Mouse (Mus musculus) hindbrain, embryonic 10.5 days (tissue): Measurements from ENCODE around the gene Xxylt1. TPM values are rescaled to one million over a fixed set of nuclear protein-coding genes. Genes with fewer than 3 reads are reported as not detected.

Experiments
- DNase-seq: peaks from one replicate; pipeline ENCODE4 v3.0.0-alpha.2; 2017; ENCODE audit warnings: low spot score
- H3K27ac ChIP-seq: fragments of 300-500 bp; sonication (generic); 2 replicates; pipeline ENCODE4 v1.5.1; 2016; ENCODE audit warnings: mild to moderate bottlenecking, moderate library complexity
- H3K27me3 ChIP-seq: fragments of 300-500 bp; sonication (generic); 2 replicates; pipeline ENCODE4 v1.6.1; 2016; ENCODE audit warnings: mild to moderate bottlenecking; ENCODE audit not compliant: poor library complexity, insufficient read depth, severe bottlenecking
- H3K36me3 ChIP-seq: fragments of 300-500 bp; sonication (generic); 2 replicates; pipeline ENCODE4 v1.6.1; 2016; ENCODE audit warnings: mild to moderate bottlenecking, moderate library complexity
- H3K4me1 ChIP-seq: fragments of 300-500 bp; sonication (generic); replicated peaks from 2 replicates; pipeline ENCODE4 v1.6.1; 2016; ENCODE audit warnings: mild to moderate bottlenecking
- H3K4me3 ChIP-seq: fragments of 300-500 bp; sonication (generic); 2 replicates; pipeline ENCODE4 v1.5.1; 2016; ENCODE audit warnings: mild to moderate bottlenecking, moderate library complexity
- H3K9me3 ChIP-seq: fragments of 300-500 bp; sonication (generic); 2 replicates; pipeline ENCODE4 v1.6.1; 2016; ENCODE audit warnings: mild to moderate bottlenecking, moderate library complexity
- WGBS: fragments of 180-500 bp; shearing (Covaris S2); methylation state at CpG from one replicate; pipeline ENCODE4 v1.1.7; 2016; 5-methylcytosine and 5-hydroxymethylcytosine counted together
- polyA plus RNA-seq: library from polyadenylated mRNA; unstranded; fragments of >200 nt; fragmentation: Nextera tagmentation; extraction: Ambion mirVana; gene quantifications from 2 replicates; pipeline ENCODE4 v1.2.1, GENCODE M21; 2016

Gene Xxylt1
- polyA plus RNA-seq, 1 experiment from 2014 or later = 12.1 TPM

- WGBS = 74% methylated on average over 15 of the region's 15 CpGs
- Histone ChIP-seq H3K27me3 (no peaks in the 10 kb centered on the region), H3K9me3 (peaks cover 4% of the 10 kb centered on the region; the same call in 1 of the 2 replicates), H3K4me3 (no peak overlapping the region), H3K36me3 (no peaks in the 10 kb centered on the region), H3K4me1 (peaks cover 42% of the 10 kb centered on the region), H3K27ac (peak overlapping the region; percentile 45)
- no peak for DNase-seq
Measured at GRCm38 (mm10) chr16:30934967-30935690, 146.1 kb downstream of the Xxylt1 start.

GRCm38 (mm10) chr16:30934205-30934780 is 146.9 kb downstream of the Xxylt1 start:
- H3K27ac ChIP-seq = no peak overlapping the region
- no peaks in the 10 kb centered on the region for H3K36me3 ChIP-seq
- 68% methylated on average over 11 of the region's 11 CpGs for WGBS
- H3K4me1 ChIP-seq = peaks cover 33% of the 10 kb centered on the region
- no peak overlapping the region for H3K4me3 ChIP-seq
- H3K27me3 ChIP-seq = no peaks in the 10 kb centered on the region
- no peak for DNase-seq
- H3K9me3 ChIP-seq = peaks cover 4% of the 10 kb centered on the region; the same call in 1 of the 2 replicates

GRCm38 (mm10) chr16:30933366-30933765 is 147.9 kb downstream of the Xxylt1 start:
- Histone ChIP-seq H3K27me3 (no peaks in the 10 kb centered on the region), H3K36me3 (no peaks in the 10 kb centered on the region), H3K27ac (no peak overlapping the region), H3K4me3 (no peak overlapping the region), H3K9me3 (peaks cover 4% of the 10 kb centered on the region; the same call in 1 of the 2 replicates), H3K4me1 (peaks cover 31% of the 10 kb centered on the region)
- WGBS = 88% methylated on average over 8 of the region's 8 CpGs
- DNase-seq = no peak

DNA sequence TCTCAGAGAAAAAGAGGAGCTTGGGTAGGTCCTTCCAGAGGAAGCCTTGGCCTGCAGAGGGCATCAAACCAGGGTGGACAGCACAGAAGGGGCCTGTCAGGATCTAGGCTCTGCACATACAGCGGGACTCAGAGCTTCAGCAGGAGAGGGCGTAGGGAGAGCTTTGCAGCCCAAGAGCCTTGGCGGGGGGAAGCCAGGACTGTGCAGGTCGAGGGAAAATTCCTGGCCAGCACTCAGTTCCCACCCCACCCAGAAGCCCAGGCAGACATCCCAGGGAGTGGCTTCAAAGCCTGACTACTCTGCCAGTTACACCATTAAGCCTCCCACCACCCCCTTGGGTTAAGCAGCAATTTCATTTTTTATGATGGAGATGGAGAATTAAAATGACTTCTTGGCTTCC is 148.4 kb downstream of the Xxylt1 start:
- H3K9me3 ChIP-seq = peaks cover 4% of the 10 kb centered on the region; the same call in 1 of the 2 replicates
- H3K4me3 ChIP-seq = no peak overlapping the region
- 81% methylated on average over 4 of the region's 4 CpGs for WGBS
- no peaks in the 10 kb centered on the region for H3K36me3 ChIP-seq
- H3K27ac ChIP-seq = 0 out of 2 replicates have a peak overlapping the region, but pooled peaks have one; percentile 18
- DNase-seq = no peak
- no peaks in the 10 kb centered on the region for H3K27me3 ChIP-seq
- peaks cover 36% of the 10 kb centered on the region for H3K4me1 ChIP-seq

DNA sequence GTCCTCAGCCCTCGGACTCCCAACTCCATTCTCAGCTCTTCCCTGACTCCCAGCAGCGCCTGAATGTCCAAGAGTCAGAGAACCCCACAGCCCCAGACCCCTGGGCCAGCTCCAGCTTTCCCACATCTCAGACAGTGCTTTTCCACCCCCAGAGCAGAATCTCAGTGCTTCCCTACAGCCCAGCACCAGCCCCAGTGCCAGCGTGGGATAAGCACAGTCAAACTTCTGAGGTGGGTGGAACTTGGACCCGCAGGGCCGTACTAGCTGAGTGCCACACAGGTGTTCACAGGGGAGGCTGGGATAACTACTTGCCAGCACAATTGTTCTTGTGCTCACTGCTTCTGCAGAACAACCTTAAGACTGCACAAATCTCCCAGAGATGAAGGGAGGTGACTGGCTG is 149.0 kb downstream of the Xxylt1 start:
- 85% methylated on average over 5 of the region's 5 CpGs for WGBS
- DNase-seq = no peak
- no peak overlapping the region for H3K4me3 ChIP-seq

DNA sequence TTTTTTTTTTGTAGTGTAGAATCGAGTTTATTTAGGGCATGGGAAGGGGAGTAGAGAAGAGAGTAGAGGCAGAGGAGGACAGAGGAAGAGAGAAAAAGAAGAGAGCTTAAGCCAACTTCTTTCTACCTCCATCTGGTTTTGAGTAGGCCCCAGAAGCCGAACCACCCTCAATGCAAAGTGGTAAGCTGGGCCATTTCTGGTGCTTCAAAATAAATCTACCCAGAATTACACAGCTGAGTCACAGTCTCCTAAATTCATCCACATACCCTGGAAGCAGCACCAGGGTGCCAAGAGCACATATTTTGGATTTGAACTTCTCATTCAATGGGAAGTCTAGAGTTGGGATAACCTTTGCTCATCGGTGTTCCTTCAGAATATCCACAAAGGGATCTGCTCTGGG is 152.1 kb downstream of the Xxylt1 start:
- WGBS = 84% methylated on average over 3 of the region's 3 CpGs
- H3K4me3 ChIP-seq = no peak overlapping the region
- H3K36me3 ChIP-seq = no peaks in the 10 kb centered on the region
- no peaks in the 10 kb centered on the region for H3K27me3 ChIP-seq
- peaks cover 16% of the 10 kb centered on the region; the same call in 1 of the 2 replicates for H3K4me1 ChIP-seq
- no peak for DNase-seq
- H3K9me3 ChIP-seq = peaks cover 4% of the 10 kb centered on the region; the same call in 1 of the 2 replicates
- H3K27ac ChIP-seq = no peak overlapping the region

More for the DNA sequence above, 149.0 kb downstream of the Xxylt1 start:
- Histone ChIP-seq H3K36me3 (no peaks in the 10 kb centered on the region), H3K9me3 (peaks cover 4% of the 10 kb centered on the region; the same call in 1 of the 2 replicates), H3K27me3 (no peaks in the 10 kb centered on the region), H3K27ac (0 out of 2 replicates have a peak overlapping the region, but pooled peaks have one; percentile 18), H3K4me1 (peaks cover 39% of the 10 kb centered on the region)

DNA sequence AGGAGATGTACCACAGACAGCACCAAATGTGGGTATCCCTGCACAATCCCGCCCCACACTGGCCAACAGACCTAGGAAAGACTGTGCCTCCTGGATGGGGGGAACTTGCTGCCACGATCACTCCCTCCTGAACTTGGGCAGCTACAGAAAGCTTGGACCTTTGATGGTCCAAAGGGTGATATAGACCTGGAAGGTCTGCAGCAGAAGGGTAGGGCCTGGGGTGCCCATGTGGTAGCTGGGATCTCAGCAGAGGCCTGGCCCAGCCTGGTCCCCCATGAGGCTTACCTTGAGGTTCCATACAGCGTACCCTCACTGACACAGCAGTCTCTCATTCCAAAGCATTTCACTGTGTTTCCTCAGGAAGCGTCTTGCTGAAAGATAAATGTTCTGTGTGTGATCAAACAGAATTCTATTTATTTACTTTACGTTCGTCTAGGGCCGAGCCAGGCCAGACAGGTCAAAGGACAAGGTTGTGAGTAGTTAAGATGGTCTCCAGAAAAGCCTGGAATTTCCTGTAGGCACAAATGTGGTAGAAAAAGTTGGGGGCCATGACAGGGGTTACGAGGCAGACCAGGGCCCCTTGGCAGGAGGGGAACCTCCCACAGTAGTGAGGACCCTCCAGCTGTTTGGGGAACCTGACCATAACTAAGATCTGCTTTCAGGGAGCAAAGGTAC is 153.0 kb downstream of the Xxylt1 start:
- H3K27ac ChIP-seq = no peak overlapping the region; the same call in 1 of the 2 replicates
- H3K4me3 ChIP-seq = no peak overlapping the region
- no peak for DNase-seq
- WGBS = 70% methylated on average over 8 of the region's 8 CpGs
- peaks cover 4% of the 10 kb centered on the region; the same call in 1 of the 2 replicates for H3K9me3 ChIP-seq
- no peaks in the 10 kb centered on the region for H3K36me3 ChIP-seq
- no peaks in the 10 kb centered on the region for H3K27me3 ChIP-seq
- peaks cover 15% of the 10 kb centered on the region; the same call in 1 of the 2 replicates for H3K4me1 ChIP-seq

- Histone ChIP-seq H3K27ac (no peak overlapping the region), H3K36me3 (no peaks in the 10 kb centered on the region), H3K27me3 (no peaks in the 10 kb centered on the region), H3K4me1 (peaks cover 15% of the 10 kb centered on the region; the same call in 1 of the 2 replicates), H3K4me3 (no peak overlapping the region), H3K9me3 (peaks cover 6% of the 10 kb centered on the region; the same call in 1 of the 2 replicates)
- 78% methylated on average over 4 of the region's 4 CpGs for WGBS
- no peak for DNase-seq
Measured at GRCm38 (mm10) chr16:30925496-30925895, 155.7 kb downstream of the Xxylt1 start.

- no peak overlapping the region for H3K27ac ChIP-seq
- no peak for DNase-seq
- peaks cover 20% of the 10 kb centered on the region for H3K9me3 ChIP-seq
- no peaks in the 10 kb centered on the region for H3K27me3 ChIP-seq
- 71% methylated on average over 7 of the region's 7 CpGs for WGBS
- H3K4me1 ChIP-seq = peaks cover 15% of the 10 kb centered on the region; the same call in 1 of the 2 replicates
- H3K36me3 ChIP-seq = 0 out of 2 replicates have a peak, but pooled peaks cover 4% of the 10 kb centered on the region
- no peak overlapping the region for H3K4me3 ChIP-seq
Measured at GRCm38 (mm10) chr16:30923899-30924298, 157.3 kb downstream of the Xxylt1 start.

- H3K27ac ChIP-seq = peak overlapping the region; percentile 35
- peaks cover 20% of the 10 kb centered on the region for H3K9me3 ChIP-seq
- 76% methylated on average over 1 of the region's 1 CpGs for WGBS
- no peaks in the 10 kb centered on the region for H3K27me3 ChIP-seq
- no peak for DNase-seq
- H3K4me1 ChIP-seq = peaks cover 6% of the 10 kb centered on the region; the same call in 1 of the 2 replicates
- no peak overlapping the region for H3K4me3 ChIP-seq
- 0 out of 2 replicates have a peak, but pooled peaks cover 4% of the 10 kb centered on the region for H3K36me3 ChIP-seq
Measured at GRCm38 (mm10) chr16:30922548-30922947, 158.7 kb downstream of the Xxylt1 start.

DNA sequence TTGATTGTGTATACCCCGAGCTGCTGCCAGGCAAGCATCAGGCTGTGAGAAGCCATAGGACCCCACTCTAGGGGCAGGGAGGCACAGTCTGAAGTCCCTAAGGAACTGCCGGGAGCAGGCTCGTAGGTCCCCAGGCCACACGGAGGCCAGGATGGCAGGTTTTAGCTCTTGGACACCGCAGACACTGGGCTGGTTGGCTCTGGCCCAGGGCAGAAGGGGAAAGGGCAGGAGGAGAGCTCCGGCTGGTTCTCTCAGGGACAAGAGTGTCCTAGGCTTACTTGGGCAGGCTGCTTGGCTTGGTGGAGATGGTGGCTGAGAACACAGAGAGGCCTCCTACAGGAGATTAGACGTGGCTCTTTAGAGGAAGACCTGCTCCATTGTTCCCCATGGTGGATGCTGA is 162.4 kb downstream of the Xxylt1 start:
- H3K36me3 ChIP-seq = 0 out of 2 replicates have a peak, but pooled peaks cover 4% of the 10 kb centered on the region
- peaks cover 20% of the 10 kb centered on the region for H3K9me3 ChIP-seq
- DNase-seq = no peak
- H3K4me3 ChIP-seq = no peak overlapping the region
- no peaks in the 10 kb centered on the region for H3K27me3 ChIP-seq
- no peaks in the 10 kb centered on the region for H3K4me1 ChIP-seq
- H3K27ac ChIP-seq = no peak overlapping the region
- 92% methylated on average over 7 of the region's 7 CpGs for WGBS

DNA sequence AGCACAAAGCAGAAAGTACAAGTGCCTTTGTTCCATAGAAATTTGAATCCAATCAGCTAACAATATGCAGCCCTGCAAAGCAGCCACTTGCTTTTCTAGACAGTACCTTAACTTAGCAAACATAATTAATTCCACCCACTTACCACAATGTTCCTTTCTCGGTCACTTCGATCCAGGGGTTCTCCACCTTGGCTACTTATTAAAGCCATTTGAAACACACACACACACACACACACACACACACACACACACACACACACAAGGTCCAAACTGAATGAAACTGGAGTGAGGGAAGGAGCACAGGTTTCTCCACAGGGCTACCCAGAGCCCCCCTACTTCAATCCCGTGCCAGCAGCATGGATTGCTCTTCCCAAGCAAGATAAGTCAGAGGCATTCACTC is 164.3 kb downstream of the Xxylt1 start:
- no peaks in the 10 kb centered on the region for H3K4me1 ChIP-seq
- no peak overlapping the region for H3K4me3 ChIP-seq
- DNase-seq = no peak
- H3K9me3 ChIP-seq = peaks cover 22% of the 10 kb centered on the region
- H3K27ac ChIP-seq = no peak overlapping the region
- WGBS = 91% methylated on average over 3 of the region's 3 CpGs
- H3K27me3 ChIP-seq = no peaks in the 10 kb centered on the region
- H3K36me3 ChIP-seq = 0 out of 2 replicates have a peak, but pooled peaks cover 4% of the 10 kb centered on the region
